Mouse (Mus musculus) heart, adult 9 months (tissue): ENCODE data around the gene Cd40.

Experiments
- DNase-seq, 2 experiments: peaks; one replicate each; pipeline ENCODE4 v3.0.0; 2022; ENCODE audit warnings: low spot score in 2 of 2

Gene Cd40

DNA sequence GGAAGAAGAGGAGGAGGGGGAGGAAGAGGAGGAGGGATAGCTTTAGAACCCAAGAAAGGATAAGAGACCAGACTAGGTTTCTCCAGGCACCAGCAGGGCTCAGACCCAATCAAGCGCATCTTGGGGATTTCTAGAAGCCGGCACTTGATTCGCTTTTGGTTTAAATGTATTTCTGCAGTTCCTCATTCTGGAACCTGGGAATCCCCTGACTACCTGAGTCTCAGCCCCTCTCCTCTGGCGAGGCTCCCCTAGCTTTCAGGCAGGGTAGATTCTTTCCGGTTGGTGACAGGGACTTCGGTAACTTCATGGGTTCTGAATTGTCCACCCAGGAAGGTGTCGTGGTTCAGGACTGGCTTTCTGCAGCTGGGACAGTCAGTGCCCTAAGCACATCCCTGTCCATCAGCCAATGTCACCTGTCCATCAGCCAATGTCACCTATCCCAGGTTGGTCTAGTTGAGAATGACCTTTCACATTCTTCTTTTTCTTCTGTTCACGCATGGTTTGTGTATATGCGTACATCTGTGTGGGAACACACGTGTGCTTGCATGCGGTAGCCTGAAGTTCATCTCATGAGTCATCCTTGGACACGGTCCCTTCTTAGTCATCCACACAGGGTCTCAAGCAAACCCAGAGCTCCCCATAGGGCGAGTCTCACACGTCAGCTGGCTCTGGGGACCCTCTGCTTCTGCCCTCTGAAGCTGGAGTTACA, 1.1 kb downstream of the Cd40 start:
- peak in 1 of 2 experiments; percentile 29 for DNase-seq

GRCm38 (mm10) chr2:165059961-165060360, 4.5 kb downstream of the Cd40 start:
- DNase-seq: no peak

- peak in 1 of 2 experiments; percentile 20 for DNase-seq
Measured at GRCm38 (mm10) chr2:165061638-165062433, 6.4 kb downstream of the Cd40 start.

DNA sequence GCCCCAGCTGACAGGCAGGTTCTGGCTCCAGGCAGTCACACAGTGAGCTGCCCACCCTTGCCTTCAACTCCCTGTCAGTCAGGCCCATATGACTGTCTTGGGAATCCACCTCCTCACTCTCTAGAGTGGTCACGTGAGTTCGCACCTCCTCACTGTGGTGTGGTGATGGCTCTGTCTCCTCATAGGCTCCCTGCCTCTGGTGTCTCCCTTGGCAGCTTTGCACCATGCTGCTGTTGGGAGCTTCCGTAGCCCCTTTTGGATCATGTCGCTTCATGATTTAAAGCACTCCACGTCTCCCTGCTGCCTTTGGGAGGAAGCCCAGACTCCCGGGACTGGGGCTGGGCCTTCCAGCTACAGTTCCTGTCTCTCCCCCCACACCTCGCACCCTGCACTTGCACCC, 9.1 kb downstream of the Cd40 start:
- DNase-seq: no peak

DNA sequence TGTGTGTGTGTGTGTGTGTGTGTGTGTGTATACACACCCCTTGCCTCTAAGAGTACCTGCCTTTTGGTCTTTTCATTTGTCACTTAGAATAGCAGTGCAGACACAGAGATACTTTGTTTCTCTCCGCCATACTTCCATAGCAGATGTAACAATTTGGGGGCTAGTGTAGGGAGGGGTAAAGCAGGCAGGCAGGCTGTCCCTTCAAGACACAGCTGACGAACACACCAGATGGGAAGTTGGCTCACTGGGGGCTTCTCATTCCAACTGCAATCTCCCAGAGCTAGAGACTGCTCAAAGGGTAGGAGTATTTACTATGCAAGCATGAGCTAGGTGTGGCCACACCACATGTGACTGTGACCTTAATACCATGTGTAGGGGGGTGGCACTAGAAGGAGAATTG, 13.4 kb downstream of the Cd40 start:
- no peak for DNase-seq

GRCm38 (mm10) chr2:165070096-165070816, 14.8 kb downstream of the Cd40 start:
- DNase-seq: peak in 1 of 2 experiments; percentile 44

- DNase-seq: no peak
Measured at GRCm38 (mm10) chr2:165073381-165073781, 18.0 kb downstream of the Cd40 start.

DNA sequence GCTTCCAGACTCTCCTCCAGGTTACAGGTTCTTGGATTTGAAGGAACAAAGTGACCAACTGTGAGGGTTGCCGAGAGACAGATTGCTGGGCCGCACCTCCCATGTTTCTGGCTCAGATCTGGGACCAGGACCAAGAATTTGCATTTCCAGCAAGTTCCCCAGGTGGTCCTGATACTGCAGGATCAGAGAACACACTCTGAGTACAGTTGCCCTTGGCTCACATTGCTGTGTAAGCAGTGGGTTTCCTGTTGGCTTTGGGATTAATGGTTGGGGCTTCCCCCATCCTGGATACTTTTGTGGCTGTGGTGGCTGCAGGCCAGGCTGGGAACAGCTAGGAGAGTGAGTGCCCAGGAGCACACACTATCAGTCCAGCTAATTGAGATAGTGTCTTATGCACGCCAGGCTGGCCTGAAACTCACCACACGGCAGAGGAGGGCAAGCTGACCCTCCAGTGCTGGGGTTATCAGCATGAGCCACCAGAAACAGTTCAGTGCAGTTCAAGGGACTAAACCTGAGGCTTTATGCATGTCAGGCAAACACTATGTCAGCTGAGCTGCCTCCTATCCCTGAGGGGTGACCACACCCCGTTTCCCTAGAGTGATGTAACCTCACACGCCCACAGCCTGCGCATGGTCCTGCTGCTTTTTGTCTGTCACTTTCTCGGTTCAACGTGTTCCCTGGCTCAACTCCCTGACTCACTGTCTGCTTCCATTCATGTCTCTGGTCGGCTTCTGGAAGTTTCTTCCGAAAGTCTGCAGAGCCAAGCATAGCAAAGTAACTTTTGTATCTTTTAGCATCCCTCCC, 18.9 kb downstream of the Cd40 start:
- DNase-seq: peak; percentile 67 to 71

DNA sequence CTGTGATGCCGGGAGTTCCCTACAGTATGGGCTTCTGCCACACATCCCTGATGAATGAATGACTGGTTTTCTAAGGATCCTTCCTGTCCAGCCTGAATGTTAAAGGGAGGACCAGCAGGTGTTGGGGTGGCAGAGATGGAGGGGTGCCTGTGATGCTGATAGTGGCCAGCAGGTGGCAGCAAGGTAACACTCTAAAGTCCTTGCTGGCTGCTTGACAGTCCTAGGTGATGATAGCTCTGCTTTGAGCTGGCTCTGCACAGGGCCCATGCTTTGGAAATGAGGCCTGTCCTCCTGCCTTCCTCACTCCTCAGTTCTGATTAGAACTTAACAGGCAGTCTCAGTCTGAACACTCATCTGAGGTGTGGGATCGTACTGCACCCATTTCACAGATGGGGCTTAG, 19.5 kb downstream of the Cd40 start:
- peak; percentile 59 to 70 for DNase-seq

GRCm38 (mm10) chr2:165077055-165077454, 21.6 kb downstream of the Cd40 start:
- no peak for DNase-seq

- DNase-seq: no peak
Measured at GRCm38 (mm10) chr2:165078045-165078444, 22.6 kb downstream of the Cd40 start.

DNA sequence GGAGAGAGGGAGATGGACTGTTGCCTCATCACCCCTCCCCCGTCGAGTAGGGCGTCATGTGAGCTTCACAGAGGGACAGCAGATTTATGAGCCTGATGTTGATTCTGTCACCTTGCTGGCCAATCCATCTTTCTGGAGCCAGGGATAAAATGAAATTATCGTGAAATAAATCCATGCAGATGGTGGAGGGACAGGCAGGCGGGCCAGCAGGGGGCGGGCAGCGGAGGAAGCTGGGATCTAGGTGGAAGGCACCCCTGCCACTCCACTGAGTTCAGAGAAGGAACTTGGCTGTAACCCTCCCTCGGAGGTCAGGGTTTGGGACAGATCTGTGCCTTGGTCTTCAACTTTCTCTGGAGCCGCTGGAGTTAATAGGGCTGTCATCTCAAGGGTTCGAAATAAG, 23.2 kb downstream of the Cd40 start:
- no peak for DNase-seq

- DNase-seq: no peak
Measured at GRCm38 (mm10) chr2:165080657-165081056, 25.2 kb downstream of the Cd40 start.

GRCm38 (mm10) chr2:165081257-165081656, 25.8 kb downstream of the Cd40 start:
- DNase-seq: no peak

- DNase-seq: no peak
Measured at GRCm38 (mm10) chr2:165086634-165087033, 31.2 kb downstream of the Cd40 start.

DNA sequence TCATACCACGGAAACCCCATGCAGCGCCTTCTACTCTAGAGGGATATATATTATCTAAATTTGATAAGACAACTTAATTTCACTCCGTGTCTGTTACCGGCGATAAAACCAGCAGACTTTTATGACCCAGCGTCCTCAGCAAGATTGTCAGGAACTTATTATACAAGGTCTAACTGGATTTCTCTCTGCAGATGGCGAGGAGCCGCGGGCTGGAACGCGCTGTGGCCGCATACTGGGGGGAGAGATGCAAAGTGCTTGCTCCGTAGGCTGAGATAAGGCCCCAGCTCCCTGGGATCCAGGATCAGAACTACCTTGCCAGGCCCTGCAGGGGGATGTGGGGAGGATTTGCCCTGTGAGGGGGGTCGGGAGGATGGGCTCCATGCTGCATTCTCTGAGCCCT, 34.0 kb downstream of the Cd40 start:
- DNase-seq: no peak

GRCm38 (mm10) chr2:165090650-165091049, 35.2 kb downstream of the Cd40 start, which contains the start of gene 1700025C18Rik:
Gene 1700025C18Rik (minus strand): TSS chr2:165090750.
- DNase-seq: no peak

DNA sequence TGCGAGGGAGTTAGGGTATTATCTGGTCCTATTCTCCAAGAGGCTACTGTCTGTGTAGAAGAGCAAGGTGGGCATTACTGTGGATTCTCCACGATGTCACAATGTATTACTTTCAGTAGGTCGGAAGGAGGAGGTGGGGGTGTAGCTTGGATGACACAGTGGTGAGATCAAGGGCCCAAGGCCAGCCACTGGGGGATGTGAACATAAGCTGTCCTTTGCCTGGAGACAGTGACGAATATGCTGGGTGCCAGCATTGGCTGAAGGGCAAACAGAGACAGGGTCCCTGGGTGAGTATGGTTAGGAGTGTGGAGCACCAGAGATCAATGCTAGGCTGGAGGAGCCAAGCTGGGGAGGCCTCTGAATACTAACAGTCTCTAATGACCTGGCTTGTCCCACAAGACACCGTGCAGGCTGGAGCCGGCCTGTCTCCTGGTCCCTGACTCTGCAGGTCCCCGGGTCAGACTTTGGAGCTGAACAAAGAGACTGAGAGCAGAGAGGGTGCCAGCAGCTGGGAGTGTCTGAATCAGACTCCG, 36.1 kb downstream of the Cd40 start:
- no peak for DNase-seq

DNA sequence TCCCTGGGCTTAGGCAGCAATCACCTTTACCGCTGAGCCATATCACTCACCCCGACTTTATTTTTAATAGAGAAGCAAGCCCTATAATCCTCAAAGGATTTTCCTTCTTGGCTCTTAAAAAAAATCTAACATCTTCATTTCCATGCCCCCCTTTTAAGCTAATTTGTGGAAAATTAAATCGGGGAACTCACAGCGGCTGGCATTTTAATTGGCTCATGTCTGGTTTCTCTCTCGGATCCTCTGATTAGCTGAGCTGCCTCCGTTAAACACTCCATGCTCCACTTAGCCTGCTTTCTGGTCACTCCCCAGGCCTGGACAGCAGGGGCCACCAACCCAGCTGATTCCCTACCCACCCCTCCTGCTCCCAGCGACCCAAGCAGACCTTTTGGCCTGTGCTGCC, 37.0 kb downstream of the Cd40 start:
- no peak for DNase-seq

DNA sequence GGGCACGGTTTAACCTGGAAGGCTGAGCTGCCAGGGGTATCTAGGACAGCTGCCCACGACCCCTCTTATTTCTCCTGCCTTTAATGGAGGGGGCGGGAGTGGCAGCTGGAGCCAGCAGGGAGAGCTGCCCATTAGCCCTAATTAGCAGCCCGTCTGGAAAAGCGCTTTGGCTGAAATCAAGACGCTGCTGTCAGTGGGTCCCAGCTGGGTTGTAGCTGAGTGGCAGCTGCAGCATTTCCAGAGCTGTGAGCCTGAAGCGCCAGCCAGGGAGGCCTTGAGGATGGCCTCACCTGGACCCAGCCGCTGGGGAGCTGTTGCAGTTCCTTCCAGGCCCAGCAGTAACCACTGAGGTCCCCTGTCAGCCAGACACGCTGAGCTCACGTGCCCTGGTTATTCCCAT, 40.9 kb downstream of the Cd40 start:
- DNase-seq: no peak

DNA sequence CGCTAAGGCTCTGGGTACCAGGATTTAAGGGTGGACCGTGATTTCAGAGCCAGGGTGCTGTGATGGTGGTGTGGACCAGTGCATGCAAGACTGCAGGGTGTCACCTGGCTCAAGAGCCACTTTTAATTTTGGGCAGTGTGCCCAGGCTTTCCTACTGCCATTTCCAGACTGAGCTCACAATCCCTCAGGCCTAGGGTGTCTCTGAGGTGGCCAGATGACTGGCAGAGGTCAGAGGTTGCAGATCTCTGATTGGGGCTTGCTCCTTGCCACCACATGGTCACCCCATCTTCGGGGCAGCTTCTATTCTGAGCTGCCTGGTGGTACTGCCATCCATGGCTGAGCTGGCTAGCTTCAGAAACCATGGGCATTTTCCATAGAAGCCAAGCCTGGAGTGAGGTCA, 43.4 kb downstream of the Cd40 start:
- peak; percentile 8 to 27 for DNase-seq
